Mouse (Mus musculus) cerebellum, postnatal 25 days (tissue): Measurements from ENCODE around the gene Sele.

Experiments
- DNase-seq, 2 experiments: peaks; one replicate each; pipeline ENCODE4 v3.0.0; 2021; ENCODE audit warnings: mixed read lengths in 2 of 2

The Sele gene

DNA sequence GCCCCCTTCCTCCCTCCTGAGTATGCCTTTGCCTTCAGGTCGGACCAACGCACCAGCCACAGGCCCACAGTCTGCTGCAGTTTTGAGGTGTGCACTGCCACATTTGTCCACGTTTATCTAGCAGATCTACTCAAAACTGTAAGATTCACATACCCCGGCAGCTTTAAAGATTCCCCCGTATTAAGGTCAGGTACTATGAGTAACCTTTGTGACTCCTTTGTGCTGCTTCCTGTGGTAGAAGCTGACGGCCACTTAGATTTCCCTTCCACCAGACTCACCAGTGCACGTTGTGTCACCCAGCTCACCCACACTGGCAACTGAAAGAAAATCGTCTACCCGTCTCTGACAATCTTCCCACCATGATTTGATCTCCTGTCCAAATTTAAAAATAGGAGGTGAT is 25.1 kb downstream of the Sele start:
- no peak for DNase-seq

DNA sequence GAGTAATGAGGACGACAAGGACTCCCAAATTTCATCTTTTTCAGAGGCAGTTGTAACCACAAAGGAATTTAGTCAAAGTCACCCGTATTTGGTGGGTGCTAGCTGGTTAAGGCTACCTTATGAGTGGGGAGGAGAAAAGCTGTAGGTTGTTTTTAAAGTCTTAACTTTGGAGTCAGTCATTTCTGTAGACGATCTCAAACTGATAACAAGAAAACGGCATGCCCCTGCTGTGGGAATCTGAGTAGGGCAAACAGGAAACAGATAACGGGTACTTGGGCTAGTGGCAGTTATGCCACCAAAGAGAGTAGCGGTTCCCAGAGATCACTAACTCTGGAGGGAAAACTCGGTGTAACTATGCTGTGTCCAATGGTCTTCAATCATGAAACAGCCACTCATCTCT is 25.8 kb downstream of the Sele start:
- DNase-seq, result no peak

DNA sequence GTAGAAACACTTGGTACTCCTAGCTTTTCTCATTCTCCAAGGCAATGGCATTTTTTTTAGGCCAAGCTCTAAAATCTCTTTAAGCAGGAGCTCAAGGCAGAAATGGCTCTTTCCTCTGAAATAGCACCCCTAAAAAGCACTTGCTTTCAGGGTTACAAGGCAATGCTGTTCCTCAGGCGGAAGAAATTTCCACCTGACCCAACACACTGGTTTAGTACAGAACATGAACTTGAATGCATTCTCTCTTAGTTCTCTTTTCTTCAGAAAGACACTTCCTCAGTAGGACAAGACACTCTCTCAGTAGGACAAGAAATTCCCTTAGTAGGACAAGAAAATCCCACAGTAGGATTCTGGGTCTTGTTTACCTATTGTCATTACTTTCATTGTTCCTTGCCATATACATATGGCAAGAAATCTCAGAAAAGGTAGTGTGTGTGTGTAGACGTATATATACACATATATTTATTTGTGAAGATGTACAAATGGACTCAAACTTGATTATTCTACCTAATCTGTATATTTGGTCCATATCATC is 26.6 kb downstream of the Sele start:
- DNase-seq, result no peak

DNA sequence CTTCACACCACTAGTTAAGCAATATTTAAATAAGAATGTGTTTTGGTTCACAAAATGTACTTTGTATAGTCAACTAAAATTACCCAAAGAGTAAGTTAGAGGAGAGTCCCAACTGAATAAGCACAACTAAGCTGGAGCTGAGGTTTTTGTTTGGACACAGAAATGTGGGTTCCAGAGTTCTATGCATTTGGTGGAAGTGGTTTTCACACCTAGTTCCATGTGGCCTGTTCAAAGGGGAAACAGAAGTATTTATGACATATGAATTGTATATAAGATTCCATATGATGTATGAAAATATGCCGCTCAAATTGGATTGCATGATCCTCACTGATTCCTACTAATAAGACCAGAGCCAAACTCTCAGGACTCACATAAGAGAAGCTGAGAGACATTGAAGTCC is 27.4 kb downstream of the Sele start:
- no peak for DNase-seq

DNA sequence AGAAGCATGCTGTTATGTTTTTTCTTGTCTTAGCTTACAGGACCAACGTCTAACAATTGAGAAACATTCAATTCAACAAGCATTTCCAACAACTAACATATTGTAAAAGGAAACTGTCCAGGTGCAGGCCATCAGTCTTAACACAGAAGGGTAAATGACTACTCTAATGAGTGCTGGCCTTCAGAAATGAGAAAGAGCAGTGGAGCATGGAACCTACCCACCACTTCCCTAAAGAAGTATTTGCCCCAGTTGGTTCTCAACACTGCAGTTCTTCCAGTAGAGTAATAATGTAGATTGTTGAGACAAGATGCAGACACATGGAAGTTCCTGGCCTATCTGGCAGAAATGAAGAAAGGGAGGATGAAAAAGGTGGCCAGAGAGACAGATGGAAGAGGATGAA is 28.4 kb downstream of the Sele start:
- no peak for DNase-seq

DNA sequence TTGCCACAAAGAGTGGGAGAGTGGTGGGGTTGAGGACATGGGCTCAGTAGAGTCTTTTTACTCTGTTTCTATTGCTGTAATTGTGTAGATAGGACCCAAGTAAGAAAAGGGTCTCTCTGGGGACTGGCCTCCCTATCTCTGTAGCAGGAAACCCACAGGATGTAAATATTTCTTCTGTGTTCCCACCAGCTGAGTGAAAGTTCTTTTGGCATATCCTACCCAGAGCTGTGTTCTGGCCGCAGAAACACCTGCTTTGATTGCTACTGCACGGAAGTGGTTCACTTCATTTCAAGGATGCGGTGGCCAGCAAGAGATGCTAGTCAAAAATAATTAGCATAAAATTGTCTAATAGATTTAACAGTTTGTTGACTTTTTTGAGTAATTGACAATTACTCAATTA is 29.0 kb downstream of the Sele start:
- no peak for DNase-seq

DNA sequence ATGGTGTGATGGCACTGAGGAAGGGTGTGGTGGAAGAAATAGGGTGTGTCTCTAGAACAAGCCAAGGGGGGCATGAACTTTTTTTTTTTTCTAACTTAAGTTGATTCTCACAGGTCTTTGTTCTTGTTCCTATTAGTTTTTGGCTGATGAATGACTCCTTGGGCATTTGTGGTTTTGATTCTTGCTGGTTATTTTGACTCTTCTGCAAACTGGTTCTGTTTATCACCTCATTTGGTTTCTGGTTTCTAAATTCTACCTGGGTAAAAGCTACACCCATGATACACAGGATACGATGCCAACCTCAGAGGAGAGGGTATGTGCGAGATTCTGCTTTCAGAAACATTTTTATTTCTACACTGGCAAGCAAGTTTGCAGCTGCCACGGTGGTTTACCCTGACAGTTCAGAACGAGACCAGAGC is 30.3 kb downstream of the Sele start:
- DNase-seq, result no peak

DNA sequence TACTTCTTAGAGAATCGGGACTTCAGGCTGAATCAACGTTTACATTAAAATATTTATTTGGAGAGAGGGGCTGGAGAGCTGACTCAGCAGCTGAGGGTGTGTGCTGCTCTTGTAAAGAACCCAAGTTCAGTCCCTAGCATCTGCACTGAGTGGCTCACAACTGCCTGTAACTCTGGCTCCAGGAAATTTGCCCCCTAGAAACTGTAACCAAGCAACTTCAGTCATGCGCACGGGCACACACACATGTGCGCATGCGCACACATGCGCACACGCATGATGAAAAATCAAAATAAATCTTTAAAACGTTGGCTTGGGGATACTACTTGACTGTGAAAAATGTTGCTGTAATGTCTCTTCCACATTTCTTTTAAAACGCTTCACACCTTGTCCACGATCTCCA is 31.1 kb downstream of the Sele start:
- DNase-seq, result no peak

DNA sequence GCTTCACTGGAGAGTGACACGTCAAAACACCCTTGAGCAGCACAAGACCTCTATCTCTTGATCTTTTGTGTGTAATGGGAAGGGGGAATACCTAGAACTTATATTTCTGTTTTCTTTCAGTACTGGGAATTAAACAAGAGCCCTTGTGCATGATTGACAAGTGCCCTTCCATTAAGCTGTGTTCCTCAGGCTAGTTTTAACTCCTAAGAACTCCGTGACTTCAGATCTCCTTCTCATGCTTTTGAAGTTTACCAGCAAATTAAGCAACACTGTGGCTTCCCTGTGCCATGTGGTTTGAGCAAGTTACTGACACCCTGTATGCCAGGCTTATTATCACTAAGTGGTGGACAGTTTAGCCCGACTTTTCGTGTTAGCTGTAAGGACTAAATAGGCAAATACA is 35.0 kb downstream of the Sele start:
- DNase-seq, result no peak

DNA sequence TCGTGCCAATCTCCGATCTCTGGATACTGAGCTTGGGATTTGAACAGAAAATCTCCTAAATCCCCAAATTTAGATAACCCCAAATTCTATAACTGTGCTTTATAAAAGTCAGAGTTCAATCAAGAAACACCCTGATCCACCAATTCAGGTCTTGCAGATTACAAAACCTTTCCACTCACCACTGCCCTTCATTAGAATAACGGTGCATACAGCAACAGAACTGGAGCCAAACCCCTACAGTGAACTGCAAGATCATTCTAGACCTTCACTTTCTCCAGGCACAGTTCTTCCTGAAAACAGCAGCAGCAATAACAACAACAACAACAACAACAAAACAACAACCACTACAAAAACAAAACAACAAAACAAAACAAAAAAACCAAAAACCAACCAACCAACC is 38.8 kb downstream of the Sele start:
- DNase-seq, result no peak

DNA sequence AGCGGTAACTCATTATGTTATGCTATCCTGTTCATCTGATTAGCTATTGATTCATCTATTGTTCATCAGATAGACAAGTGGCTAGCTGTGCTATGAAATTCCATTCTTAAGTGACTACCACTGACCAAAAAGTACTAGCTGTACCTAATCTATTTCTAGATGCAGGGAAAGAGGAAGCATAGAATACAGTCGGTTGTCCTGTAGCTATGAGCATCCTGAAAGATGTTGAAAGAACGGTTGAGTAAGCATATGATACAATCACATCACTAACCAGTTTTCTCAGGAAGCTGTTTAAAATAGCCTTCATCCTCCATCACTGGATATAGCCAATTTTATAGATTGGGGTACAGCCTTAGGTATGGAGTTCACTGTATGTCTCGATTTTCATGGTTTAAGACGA is 39.8 kb downstream of the Sele start:
- no peak for DNase-seq

DNA sequence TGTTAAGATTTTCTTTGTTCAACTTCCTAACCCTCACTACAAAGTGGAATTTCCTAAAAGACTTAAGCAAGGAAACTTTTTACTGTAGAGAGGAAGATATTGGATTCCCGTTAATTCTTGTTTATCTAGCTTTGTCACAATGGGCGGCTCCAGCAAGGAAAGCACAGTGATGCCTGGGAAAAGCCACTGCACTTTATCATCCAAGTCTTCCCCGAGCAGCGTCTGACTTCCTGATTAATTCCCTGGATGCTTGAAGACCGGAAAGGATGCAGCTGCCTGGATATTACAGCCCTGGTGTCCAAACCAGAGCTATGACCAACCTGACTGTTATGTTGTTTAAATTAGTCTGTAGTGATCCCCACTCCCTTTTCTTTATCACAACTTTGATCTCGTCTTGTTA is 48.7 kb downstream of the Sele start:
- DNase-seq, result no peak

DNA sequence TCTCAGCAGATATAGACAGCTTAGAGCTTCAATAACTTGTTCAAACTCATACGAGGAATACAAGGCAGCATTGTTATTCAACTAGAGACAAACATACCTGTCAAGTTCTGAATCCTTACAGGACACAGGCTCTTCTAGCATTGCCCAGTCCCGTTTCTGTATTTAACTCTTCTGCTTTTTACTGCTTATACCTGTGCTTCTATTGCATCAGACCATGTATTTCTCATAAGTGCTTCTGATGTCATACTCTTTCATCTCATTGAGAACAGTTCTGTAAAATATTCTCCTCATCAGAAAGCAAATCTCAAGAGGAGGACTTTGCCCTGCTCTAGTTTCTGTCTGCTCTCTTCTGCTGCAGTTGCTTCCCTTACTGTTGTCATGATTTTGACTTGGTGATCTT is 49.9 kb downstream of the Sele start:
- DNase-seq, result no peak

DNA sequence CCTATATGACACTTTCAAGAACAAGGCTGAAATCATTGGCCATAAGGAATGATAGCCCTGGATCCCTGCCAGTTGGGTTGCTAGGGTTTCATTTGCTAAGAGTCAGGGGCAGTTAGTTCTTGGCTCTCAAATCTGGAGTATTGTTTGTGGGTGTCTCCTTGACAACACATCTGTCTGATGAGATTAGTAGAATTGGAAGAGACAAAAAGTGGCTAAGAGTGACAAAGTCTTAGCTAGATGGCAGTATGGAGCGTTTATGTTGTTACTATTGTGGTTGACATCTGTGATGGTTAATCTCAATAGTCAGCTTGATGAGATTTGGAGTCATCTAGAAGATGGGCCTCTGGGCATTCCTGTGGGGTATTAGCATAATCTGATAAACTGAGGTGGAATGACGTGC is 50.3 kb downstream of the Sele start:
- DNase-seq, result no peak
